Mouse (Mus musculus): ENCODE data around the gene Rpl36al. TPM values are rescaled to one million over a fixed set of nuclear protein-coding genes. Genes with fewer than 3 reads are reported as not detected.
"Not testable (repeated sequence)": the region's sequence is repeated elsewhere in the genome, so short reads cannot be mapped to it uniquely, and the experiment has no call there.

Rpl36al gene
- polyA plus RNA-seq, 1 experiment: 324 TPM

- Histone ChIP-seq H3K4me1 (ENCODE audit: control insufficient read depth, insufficient read depth, low read length) (peaks cover 1% of the 10 kb centered on the region; the same call in 1 of the 2 replicates), H3K4me3 (ENCODE audit: insufficient read depth, low read length) (no peak overlapping the region), H3K27ac (ENCODE audit: insufficient read depth, low read length) (no peak overlapping the region)
- no peak for TF ChIP-seq CTCF (IDR thresholded peaks at IDR 0.05; ENCODE audit: extremely low read depth, insufficient read depth, low read length)
- TF ChIP-seq POLR2A (IDR thresholded peaks at IDR 0.05; ENCODE audit: extremely low read depth, insufficient read depth, low read length): no peak
Observed at GRCm38 (mm10) chr12:69179371-69179770, 4.5 kb downstream of the Rpl36al start.

DNA sequence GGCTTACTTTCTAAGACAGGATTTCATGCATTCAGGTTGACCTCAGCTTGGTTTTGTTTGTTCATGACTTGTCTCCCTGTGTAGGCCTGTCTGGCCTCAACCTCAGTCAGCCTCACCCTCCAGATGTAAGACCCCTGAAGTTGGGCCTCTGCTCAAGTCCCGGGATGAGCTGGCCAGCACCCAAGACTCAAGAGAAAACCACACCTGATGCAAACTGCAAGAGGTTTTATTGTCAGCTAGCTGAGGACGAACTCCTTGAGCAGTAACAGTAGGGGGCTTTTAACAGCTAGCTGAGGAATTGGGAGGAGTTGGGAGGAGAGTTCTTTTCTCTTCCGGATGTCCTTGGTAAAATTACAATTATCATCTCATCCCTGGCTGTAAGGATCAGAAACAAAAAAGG, 6.4 kb downstream of the Rpl36al start:
- TF ChIP-seq CTCF (IDR thresholded peaks at IDR 0.05; ENCODE audit: extremely low read depth, insufficient read depth, low read length) (no peak), POLR2A (IDR thresholded peaks at IDR 0.05; ENCODE audit: extremely low read depth, insufficient read depth, low read length) (no peak)
- Histone ChIP-seq H3K4me1 (ENCODE audit: control insufficient read depth, insufficient read depth, low read length) (no peaks in the 10 kb centered on the region), H3K4me3 (ENCODE audit: insufficient read depth, low read length) (no peak overlapping the region), H3K27ac (ENCODE audit: insufficient read depth, low read length) (no peak overlapping the region)

DNA sequence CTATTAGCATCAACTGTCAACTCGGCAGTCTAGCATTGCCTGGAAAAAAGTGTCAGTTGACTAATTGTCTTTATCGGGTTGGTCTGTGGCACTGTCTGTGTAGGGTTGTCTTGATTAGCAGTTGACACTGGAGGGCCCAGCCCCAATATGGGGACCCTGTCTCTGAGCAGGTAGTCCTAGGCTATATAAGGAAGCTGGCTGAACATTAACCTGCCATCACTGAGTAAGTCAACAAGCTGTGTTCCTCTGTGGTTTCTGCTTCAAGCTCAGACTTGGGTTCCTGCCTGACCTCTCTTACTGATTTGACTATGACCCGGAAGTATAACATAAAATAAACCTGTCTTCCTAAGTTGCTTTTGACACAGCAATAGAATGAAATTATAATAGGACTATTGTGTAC, 7.9 kb downstream of the Rpl36al start:
- no peak overlapping the region for H3K27ac ChIP-seq (ENCODE audit: insufficient read depth, low read length)
- no peaks in the 10 kb centered on the region for H3K4me1 ChIP-seq (ENCODE audit: control insufficient read depth, insufficient read depth, low read length)
- no peak overlapping the region for H3K4me3 ChIP-seq (ENCODE audit: insufficient read depth, low read length)
- no peak for TF ChIP-seq POLR2A (IDR thresholded peaks at IDR 0.05; ENCODE audit: extremely low read depth, insufficient read depth, low read length)
- TF ChIP-seq CTCF (IDR thresholded peaks at IDR 0.05; ENCODE audit: extremely low read depth, insufficient read depth, low read length): no peak

DNA sequence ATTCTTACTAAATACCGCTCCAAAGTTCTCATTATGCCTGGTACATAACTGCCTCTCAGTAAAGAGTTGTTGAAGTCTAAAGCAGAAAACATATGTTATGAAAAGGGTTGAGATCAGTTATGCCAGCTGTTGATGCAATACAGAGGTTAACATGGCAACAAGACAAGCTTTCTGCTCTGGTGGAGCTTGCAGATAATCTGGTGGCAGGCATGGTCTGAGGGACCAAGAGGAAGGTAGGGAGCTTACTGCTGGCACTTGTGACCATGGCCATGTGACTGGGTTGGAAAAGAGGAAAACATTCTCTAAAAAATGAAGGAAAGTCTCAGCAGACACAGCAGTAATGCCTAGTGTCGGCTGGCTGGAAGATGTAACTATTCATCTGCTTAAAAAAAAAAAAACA, 12.6 kb downstream of the Rpl36al start:
- TF ChIP-seq POLR2A (IDR thresholded peaks at IDR 0.05; ENCODE audit: extremely low read depth, insufficient read depth, low read length) (no peak), CTCF (IDR thresholded peaks at IDR 0.05; ENCODE audit: extremely low read depth, insufficient read depth, low read length) (no peak)
- no peak overlapping the region for H3K27ac ChIP-seq (ENCODE audit: insufficient read depth, low read length)
- H3K4me1 ChIP-seq (ENCODE audit: control insufficient read depth, insufficient read depth, low read length): no peaks in the 10 kb centered on the region
- no peak overlapping the region for H3K4me3 ChIP-seq (ENCODE audit: insufficient read depth, low read length)

- Histone ChIP-seq H3K4me3 (ENCODE audit: insufficient read depth, low read length) (peak within 1 kb of the TSS; percentile 59), H3K27ac (ENCODE audit: insufficient read depth, low read length) (peak within 1 kb of the TSS; percentile 82), H3K4me1 (ENCODE audit: control insufficient read depth, insufficient read depth, low read length) (no peaks in the 10 kb centered on the region)
- TF ChIP-seq CTCF (IDR thresholded peaks at IDR 0.05; ENCODE audit: extremely low read depth, insufficient read depth, low read length) (no peak), POLR2A (IDR thresholded peaks at IDR 0.05; ENCODE audit: extremely low read depth, insufficient read depth, low read length) (no peak)
Observed at GRCm38 (mm10) chr12:69168461-69169106, 15.3 kb downstream of the Rpl36al start, which contains the start of gene Lrr1. Lrr1 (plus strand) TSS chr12:69168814.

GRCm38 (mm10) chr12:69167656-69168460, 16.0 kb downstream of the Rpl36al start:
- H3K4me3 ChIP-seq (ENCODE audit: insufficient read depth, low read length): peak overlapping the region; percentile 59
- no peaks in the 10 kb centered on the region for H3K4me1 ChIP-seq (ENCODE audit: control insufficient read depth, insufficient read depth, low read length)
- TF ChIP-seq CTCF (IDR thresholded peaks at IDR 0.05; ENCODE audit: extremely low read depth, insufficient read depth, low read length): no peak
- TF ChIP-seq POLR2A (IDR thresholded peaks at IDR 0.05; ENCODE audit: extremely low read depth, insufficient read depth, low read length): no peak
- no peak overlapping the region for H3K27ac ChIP-seq (ENCODE audit: insufficient read depth, low read length)

DNA sequence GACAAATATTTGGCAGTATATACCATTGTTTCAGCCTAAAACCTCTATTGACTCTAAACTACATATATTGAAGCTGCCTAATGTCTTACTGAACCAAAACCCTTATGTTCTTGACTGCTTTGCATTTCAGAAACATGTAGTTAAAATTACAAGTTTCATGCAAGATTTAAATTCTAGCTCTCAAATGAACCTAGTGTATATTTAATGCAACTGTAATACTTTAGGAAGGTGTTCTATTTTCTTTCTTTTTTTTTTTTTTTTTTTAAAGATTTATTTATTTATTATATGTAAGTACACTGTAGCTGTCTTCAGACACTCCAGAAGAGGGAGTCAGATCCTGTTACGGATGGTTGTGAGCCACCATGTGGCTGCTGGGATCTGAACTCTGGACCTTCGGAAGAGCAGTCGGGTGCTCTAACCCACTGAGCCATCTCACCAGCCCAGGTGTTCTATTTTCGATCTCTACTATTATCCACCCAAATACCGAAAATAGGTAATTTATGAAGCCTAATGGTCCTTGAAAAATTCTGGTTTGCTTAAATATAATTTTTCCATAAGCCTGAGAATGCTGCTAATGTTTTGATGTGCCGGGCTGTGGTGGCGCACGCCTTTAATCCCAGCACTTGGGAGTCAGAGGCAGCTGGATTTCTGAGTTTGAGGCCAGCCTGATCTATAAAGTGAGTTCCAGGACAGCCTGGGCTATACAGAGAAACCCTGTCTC, 16.9 kb downstream of the Rpl36al start:
- not testable (repeated sequence) for H3K4me1 ChIP-seq (ENCODE audit: control insufficient read depth, insufficient read depth, low read length); H3K27ac ChIP-seq (ENCODE audit: insufficient read depth, low read length); H3K4me3 ChIP-seq (ENCODE audit: insufficient read depth, low read length)

GRCm38 (mm10) chr12:69164904-69165303, 19.0 kb downstream of the Rpl36al start:
- no peak overlapping the region for H3K27ac ChIP-seq (ENCODE audit: insufficient read depth, low read length)
- TF ChIP-seq CTCF (IDR thresholded peaks at IDR 0.05; ENCODE audit: extremely low read depth, insufficient read depth, low read length) (no peak), POLR2A (IDR thresholded peaks at IDR 0.05; ENCODE audit: extremely low read depth, insufficient read depth, low read length) (no peak)
- no peaks in the 10 kb centered on the region for H3K4me1 ChIP-seq (ENCODE audit: control insufficient read depth, insufficient read depth, low read length)
- H3K4me3 ChIP-seq (ENCODE audit: insufficient read depth, low read length): no peak overlapping the region

DNA sequence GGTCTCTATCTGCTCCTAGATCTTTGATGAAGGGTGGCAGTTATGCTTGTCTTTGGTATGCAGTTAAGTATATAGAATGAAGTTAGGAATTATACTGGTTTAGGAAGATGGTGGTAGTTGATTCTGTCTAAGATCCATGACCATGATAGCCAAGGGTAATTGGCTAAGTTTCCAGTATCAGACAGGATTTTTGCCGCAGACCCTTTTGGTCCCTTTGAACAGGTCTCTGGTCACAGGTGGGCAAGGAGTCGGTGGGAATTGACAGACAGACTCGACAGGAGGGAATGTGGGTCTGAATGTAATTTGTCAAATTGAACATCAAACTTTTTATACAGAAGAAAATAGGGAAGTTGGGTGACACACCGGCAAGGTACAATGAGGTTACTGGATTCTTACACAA, 20.3 kb downstream of the Rpl36al start:
- not testable (repeated sequence) for H3K27ac ChIP-seq (ENCODE audit: insufficient read depth, low read length); H3K4me3 ChIP-seq (ENCODE audit: insufficient read depth, low read length); H3K4me1 ChIP-seq (ENCODE audit: control insufficient read depth, insufficient read depth, low read length)

DNA sequence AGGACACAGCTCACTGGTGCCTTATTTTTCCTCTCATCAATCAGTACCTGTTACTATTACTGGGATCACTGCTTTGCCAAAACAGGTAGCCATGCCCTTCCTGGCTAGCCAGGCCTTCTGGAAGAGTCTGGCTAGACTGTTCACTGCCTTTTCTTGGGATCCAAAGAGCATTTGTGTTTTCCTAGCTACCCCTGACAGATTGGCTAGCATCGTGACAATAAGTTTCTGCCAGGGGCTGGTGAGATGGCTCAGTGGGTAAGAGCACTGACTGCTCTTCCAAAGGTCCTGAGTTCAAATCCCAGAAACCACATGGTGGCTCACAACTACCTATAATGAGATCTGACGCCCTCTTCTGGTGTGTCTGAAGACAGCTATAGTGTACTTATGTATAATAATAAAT, 23.2 kb downstream of the Rpl36al start:
- H3K4me1 ChIP-seq (ENCODE audit: control insufficient read depth, insufficient read depth, low read length); H3K4me3 ChIP-seq (ENCODE audit: insufficient read depth, low read length); H3K27ac ChIP-seq (ENCODE audit: insufficient read depth, low read length): not testable (repeated sequence)

Measured in cortical plate, adult 2 months (tissue).